Mouse (Mus musculus): ENCODE data around the gene Zic4.

The Zic4 gene

GRCm38 (mm10) chr9:91363011-91363730 lies 958 bp downstream of the Zic4 start:
- no peak for DNase-seq (ENCODE audit: low spot score in 2 of 2)

- DNase-seq (ENCODE audit: low spot score in 2 of 2): no peak
Observed at GRCm38 (mm10) chr9:91363814-91364126, 1.6 kb downstream of the Zic4 start.

GRCm38 (mm10) chr9:91364127-91364970 lies 2.1 kb downstream of the Zic4 start:
- no peak for DNase-seq (ENCODE audit: low spot score in 2 of 2)

- no peak for DNase-seq (ENCODE audit: low spot score in 2 of 2)
Observed at GRCm38 (mm10) chr9:91364971-91365501, 2.8 kb downstream of the Zic4 start.

- no peak for DNase-seq (ENCODE audit: low spot score in 2 of 2)
Observed at GRCm38 (mm10) chr9:91365664-91366063, 3.5 kb downstream of the Zic4 start, which contains the start of gene Zic1. TSS of gene Zic1 (minus strand) at chr9:91365810.

GRCm38 (mm10) chr9:91366226-91366998 lies 4.2 kb downstream of the Zic4 start:
- DNase-seq (ENCODE audit: low spot score in 2 of 2): no peak

GRCm38 (mm10) chr9:91366999-91367811 lies 5.0 kb downstream of the Zic4 start:
- DNase-seq (ENCODE audit: low spot score in 2 of 2): no peak

- DNase-seq (ENCODE audit: low spot score in 2 of 2): no peak
Observed at GRCm38 (mm10) chr9:91368150-91368549, 5.9 kb downstream of the Zic4 start.

GRCm38 (mm10) chr9:91368946-91369292 lies 6.7 kb downstream of the Zic4 start:
- no peak for DNase-seq (ENCODE audit: low spot score in 2 of 2)

GRCm38 (mm10) chr9:91369293-91369991 lies 7.2 kb downstream of the Zic4 start:
- no peak for DNase-seq (ENCODE audit: low spot score in 2 of 2)

- no peak for DNase-seq (ENCODE audit: low spot score in 2 of 2)
Observed at GRCm38 (mm10) chr9:91370191-91370708, 8.0 kb downstream of the Zic4 start.

- no peak for DNase-seq (ENCODE audit: low spot score in 2 of 2)
Observed at GRCm38 (mm10) chr9:91371011-91371410, 8.8 kb downstream of the Zic4 start.

- no peak for DNase-seq (ENCODE audit: low spot score in 2 of 2)
Observed at GRCm38 (mm10) chr9:91371608-91372007, 9.4 kb downstream of the Zic4 start.

GRCm38 (mm10) chr9:91373811-91374575 lies 11.8 kb downstream of the Zic4 start:
- no peak for DNase-seq (ENCODE audit: low spot score in 2 of 2)

GRCm38 (mm10) chr9:91374665-91375064 lies 12.5 kb downstream of the Zic4 start:
- no peak for DNase-seq (ENCODE audit: low spot score in 2 of 2)

GRCm38 (mm10) chr9:91377036-91377872 lies 15.0 kb downstream of the Zic4 start:
- DNase-seq (ENCODE audit: low spot score in 2 of 2): no peak

GRCm38 (mm10) chr9:91377873-91378150 lies 15.6 kb downstream of the Zic4 start:
- DNase-seq (ENCODE audit: low spot score in 2 of 2): no peak

GRCm38 (mm10) chr9:91378411-91379299 lies 16.4 kb downstream of the Zic4 start:
- no peak for DNase-seq (ENCODE audit: low spot score in 2 of 2)

Measured in spleen, postnatal 14 days (tissue).